18 mouse cellular contexts compared by ENCODE assay signal in the genomic region with DNA sequence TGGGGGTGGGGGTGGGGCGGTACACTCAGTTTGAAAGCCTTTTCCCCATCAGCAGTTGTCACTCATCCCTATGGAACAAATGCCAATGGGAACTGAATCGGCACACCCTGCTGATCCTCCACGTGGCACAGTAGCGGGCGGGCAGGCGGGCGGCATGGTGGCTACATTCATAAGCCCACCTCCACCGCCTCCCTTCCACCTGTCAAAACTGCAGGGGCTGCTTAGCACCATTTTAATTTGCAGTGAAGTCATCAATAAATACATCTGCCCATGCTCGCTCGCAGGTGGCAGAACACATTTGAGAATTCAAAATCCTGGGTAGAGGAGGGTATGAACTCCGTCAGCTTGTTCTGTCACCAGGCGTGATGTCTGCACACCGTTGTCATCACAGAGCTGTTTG. TPM values are rescaled to one million over a fixed set of nuclear protein-coding genes. Genes with fewer than 3 reads are reported as not detected.
DNase-seq lines count a peak whose midpoint lies in the region; ATAC-seq and TF ChIP-seq lines count a peak whose summit lies in the region.
"Had no signal": no experiment of that assay in that cellular context is flagged by ENCODE, and none has a peak within 500 bp of the region (broad histone marks: within the 10 kb centered on the region; RNA-seq: fewer than 3 reads in every experiment).

No protein-coding gene starts in this region.

- H3K27me3 ChIP-seq in forebrain, embryonic 15.5 days, result no peaks in the 10 kb centered on the region
- H3K27me3 ChIP-seq in forebrain, embryonic 11.5 days (ENCODE audit: control insufficient read depth, insufficient read depth, low read length), result no peaks in the 10 kb centered on the region
- H3K27me3 ChIP-seq in neural tube, embryonic 12.5 days (replicated peaks), result no peaks in the 10 kb centered on the region
- no peaks in the 10 kb centered on the region for H3K27me3 ChIP-seq in hindbrain, postnatal 0 days (ENCODE audit: insufficient read depth, low read length)
- H3K27me3 ChIP-seq in heart, embryonic 11.5 days (ENCODE audit: control insufficient read depth, insufficient read depth, low read length), result no peaks in the 10 kb centered on the region

- no peaks in the 10 kb centered on the region for H3K9me3 ChIP-seq in forebrain, embryonic 15.5 days
- no peaks in the 10 kb centered on the region for H3K9me3 ChIP-seq in forebrain, embryonic 11.5 days (ENCODE audit: control insufficient read depth, low read length)
- H3K9me3 ChIP-seq in neural tube, embryonic 12.5 days, result no peaks in the 10 kb centered on the region
- no peaks in the 10 kb centered on the region for H3K9me3 ChIP-seq in hindbrain, postnatal 0 days (ENCODE audit: low read length)
- no peaks in the 10 kb centered on the region for H3K9me3 ChIP-seq in heart, embryonic 11.5 days (replicated peaks; ENCODE audit: control insufficient read depth, low read length)
- H3K9me3 ChIP-seq: heart, embryonic 13.5 days had no signal

- no peak for DNase-seq in forebrain, embryonic 11.5 days (ENCODE audit: low spot score)
- no peak for DNase-seq in neural tube, embryonic 10.5 days (ENCODE audit: extremely low spot score, low spot score)
- DNase-seq in hindbrain, postnatal 0 days (ENCODE audit: low spot score), result no peak
- no peak for DNase-seq in thymus, postnatal 36 days
- no peak for DNase-seq in ovary, adult 18-20 months (ENCODE audit: low spot score)
- DNase-seq: cerebellum, adult 11-12 months; heart, postnatal 4 days; kidney, adult 11 months; kidney, postnatal 25 days; liver; lung, adult 18-20 months; right cerebral cortex, adult 18-20 months; thymus, postnatal 4 days had no signal

- H3K36me3 ChIP-seq in forebrain, embryonic 15.5 days, result no peaks in the 10 kb centered on the region
- H3K36me3 ChIP-seq in forebrain, embryonic 11.5 days (ENCODE audit: control insufficient read depth, insufficient read depth, low read length), result no peaks in the 10 kb centered on the region
- H3K36me3 ChIP-seq in neural tube, embryonic 12.5 days, result no peaks in the 10 kb centered on the region
- H3K36me3 ChIP-seq in hindbrain, postnatal 0 days (ENCODE audit: insufficient read depth, low read length), result no peaks in the 10 kb centered on the region
- H3K36me3 ChIP-seq in heart, embryonic 11.5 days (ENCODE audit: control insufficient read depth, insufficient read depth, low read length), result no peaks in the 10 kb centered on the region
- H3K36me3 ChIP-seq: heart, embryonic 13.5 days had no signal

- WGBS in forebrain, embryonic 15.5 days, result 52% methylated on average over 13 of the region's 13 CpGs
- WGBS in forebrain, embryonic 11.5 days, result 86% methylated on average over 13 of the region's 13 CpGs
- WGBS in neural tube, embryonic 12.5 days, result 84% methylated on average over 13 of the region's 13 CpGs
- WGBS in hindbrain, postnatal 0 days, result 43% methylated on average over 13 of the region's 13 CpGs
- 65% methylated on average over 13 of the region's 13 CpGs for WGBS in heart, embryonic 11.5 days (ENCODE audit: insufficient replicate concordance)

- no peak for TF ChIP-seq CTCF in hindbrain, postnatal 0 days (IDR thresholded peaks at IDR 0.05; ENCODE audit: low read depth)

- 0 out of 2 replicates have a peak overlapping the region, but pooled peaks have one; percentile 10 for H3K4me2 ChIP-seq in forebrain, embryonic 15.5 days (replicated peaks)
- no peak overlapping the region for H3K4me2 ChIP-seq in forebrain, embryonic 11.5 days (ENCODE audit: low read depth, low read length, severe bottlenecking)
- H3K4me2 ChIP-seq in neural tube, embryonic 12.5 days (replicated peaks), result no peak overlapping the region
- peak overlapping the region; percentile 44 for H3K4me2 ChIP-seq in hindbrain, postnatal 0 days (ENCODE audit: low read depth, low read length)
- no peak overlapping the region for H3K4me2 ChIP-seq in heart, embryonic 11.5 days
- H3K4me2 ChIP-seq: heart, embryonic 13.5 days had no signal

- 0 out of 2 replicates have a peak, but pooled peaks cover 3% of the 10 kb centered on the region for H3K4me1 ChIP-seq in forebrain, embryonic 15.5 days
- H3K4me1 ChIP-seq in forebrain, embryonic 11.5 days (replicated peaks; ENCODE audit: control insufficient read depth, insufficient read depth, low read length), result peaks cover 4% of the 10 kb centered on the region; the same call in 1 of the 2 replicates
- no peaks in the 10 kb centered on the region for H3K4me1 ChIP-seq in neural tube, embryonic 12.5 days
- 0 out of 2 replicates have a peak, but pooled peaks cover 5% of the 10 kb centered on the region for H3K4me1 ChIP-seq in hindbrain, postnatal 0 days (ENCODE audit: insufficient read depth, low read length)
- no peaks in the 10 kb centered on the region for H3K4me1 ChIP-seq in heart, embryonic 11.5 days (ENCODE audit: control insufficient read depth, insufficient read depth, low read length)
- H3K4me1 ChIP-seq: heart, embryonic 13.5 days had no signal

- H3K27ac ChIP-seq in forebrain, embryonic 15.5 days (replicated peaks), result no peak overlapping the region
- H3K27ac ChIP-seq in forebrain, embryonic 11.5 days (ENCODE audit: low read depth, low read length), result no peak overlapping the region
- no peak overlapping the region for H3K27ac ChIP-seq in neural tube, embryonic 12.5 days
- no peak overlapping the region for H3K27ac ChIP-seq in hindbrain, postnatal 0 days
- H3K27ac ChIP-seq in heart, embryonic 11.5 days (ENCODE audit: low read depth, low read length), result no peak overlapping the region
- H3K27ac ChIP-seq: heart, embryonic 13.5 days; stomach, postnatal 0 days had no signal

- no peak overlapping the region for H3K9ac ChIP-seq in forebrain, embryonic 15.5 days (replicated peaks)
- H3K9ac ChIP-seq in forebrain, embryonic 11.5 days (ENCODE audit: low read length), result no peak overlapping the region
- H3K9ac ChIP-seq in neural tube, embryonic 12.5 days, result no peak overlapping the region
- no peak overlapping the region for H3K9ac ChIP-seq in hindbrain, postnatal 0 days (replicated peaks; ENCODE audit: low read length)
- H3K9ac ChIP-seq in heart, embryonic 11.5 days (ENCODE audit: low read depth, low read length), result no peak overlapping the region
- H3K9ac ChIP-seq: heart, embryonic 13.5 days had no signal

- no peak overlapping the region for H3K4me3 ChIP-seq in forebrain, embryonic 15.5 days
- H3K4me3 ChIP-seq in forebrain, embryonic 11.5 days (ENCODE audit: low read depth, low read length), result no peak overlapping the region
- H3K4me3 ChIP-seq in neural tube, embryonic 12.5 days, result no peak overlapping the region
- H3K4me3 ChIP-seq in hindbrain, postnatal 0 days (ENCODE audit: low read length), result peak overlapping the region; percentile 17; the same call in 1 of the 2 replicates
- H3K4me3 ChIP-seq in heart, embryonic 11.5 days (ENCODE audit: low read depth, low read length), result no peak overlapping the region
- H3K4me3 ChIP-seq: heart, embryonic 13.5 days had no signal

- ATAC-seq in forebrain, embryonic 15.5 days (replicated peaks), result peak; percentile 41
- no peak for ATAC-seq in forebrain, embryonic 11.5 days (replicated peaks; ENCODE audit: low FRiP score)
- 0 out of 2 replicates have a peak, but pooled peaks have one; percentile 4 for ATAC-seq in neural tube, embryonic 12.5 days (ENCODE audit: low FRiP score, low read depth)
- 0 out of 2 replicates have a peak, but pooled peaks have one; percentile 67 for ATAC-seq in hindbrain, postnatal 0 days
- ATAC-seq in heart, embryonic 11.5 days (replicated peaks; ENCODE audit: insufficient number of reproducible peaks, low FRiP score, low TSS enrichment), result no peak

RNA-seq across cellular contexts. Expression of gene Trim9, which starts 12.0 kb away (rescaled TPM):
- 45.4 and 51.8 TPM in 2 replicates for polyA plus RNA-seq in forebrain, embryonic 15.5 days (2015; fragmentation: Nextera tagmentation; extraction: Ambion mirVana)
- 14.5 and 15.5 TPM in 2 replicates for polyA plus RNA-seq in forebrain, embryonic 11.5 days (2014; fragmentation: Nextera tagmentation; extraction: Ambion mirVana)
- 33.4 and 38.7 TPM in 2 replicates for polyA plus RNA-seq in neural tube, embryonic 12.5 days (2016; fragmentation: Nextera tagmentation; extraction: Ambion mirVana)
- 214 and 239 TPM in 2 replicates for total RNA-seq in hindbrain, postnatal 0 days (2014; rRNA removed)
- 102 and 105 TPM in 2 replicates for polyA plus RNA-seq in hindbrain, postnatal 0 days (2015; fragmentation: Nextera tagmentation; extraction: Ambion mirVana)
- polyA plus RNA-seq in heart, embryonic 11.5 days (2014; fragmentation: Nextera tagmentation; extraction: Ambion mirVana), result 0.59 and 0.75 TPM in 2 replicates

Comparison
In these comparisons a context has a peak if more than half of its experiments do, and no peak if none do; other contexts are left out.
1. ATAC-seq: peak in forebrain, embryonic 15.5 days (single experiment), neural tube, embryonic 12.5 days (single experiment) and hindbrain, postnatal 0 days (single experiment); none in forebrain, embryonic 11.5 days (single experiment) and heart, embryonic 11.5 days (single experiment).
2. H3K4me2 ChIP-seq: peak in forebrain, embryonic 15.5 days (single experiment) and hindbrain, postnatal 0 days (single experiment); none in forebrain, embryonic 11.5 days (single experiment), neural tube, embryonic 12.5 days (single experiment) and heart, embryonic 11.5 days (single experiment).